9 mouse cellular contexts compared by ENCODE assay signal in the genomic region with DNA sequence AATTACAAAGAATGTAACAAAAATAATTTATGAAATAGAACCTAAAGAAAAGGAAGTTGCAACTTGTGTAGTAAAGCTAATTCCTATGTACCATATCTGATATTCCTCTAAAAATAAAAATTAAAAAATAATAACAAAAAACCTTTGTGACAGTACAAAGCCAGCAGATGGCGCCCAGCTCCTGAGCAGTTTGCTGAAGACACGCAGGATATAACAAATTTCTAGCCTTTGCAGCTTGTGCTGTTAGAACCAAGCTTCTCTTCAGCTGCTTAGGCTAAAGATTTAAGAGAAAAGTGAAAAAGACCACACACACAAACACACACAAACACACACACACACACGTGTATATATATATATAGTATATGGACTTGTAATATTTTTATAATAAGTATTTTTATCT.
A peak's percentile ranks its signal among the peaks of the same experiment; 100 is the strongest.
DNase-seq lines count a peak whose midpoint lies in the region; TF ChIP-seq lines count a peak whose summit lies in the region.
"Had no signal": no experiment of that assay in that cellular context is flagged by ENCODE, and none has a peak within 500 bp of the region (broad histone marks: within the 10 kb centered on the region; RNA-seq: fewer than 3 reads in every experiment).

No protein-coding gene starts in this region.

- TF ChIP-seq EP300 in ES-Bruce4 (IDR thresholded peaks at IDR 0.05; ENCODE audit: insufficient read depth, low read depth, low read length) = no peak

- TF ChIP-seq CTCF in ES-Bruce4 (IDR thresholded peaks at IDR 0.05; ENCODE audit: low read depth, low read length) = peak; percentile 29

- H3K9me3 ChIP-seq in ES-Bruce4 (replicated peaks; ENCODE audit: control insufficient read depth, insufficient read depth, low read length, poor library complexity, severe bottlenecking) = no peaks in the 10 kb centered on the region
- H3K9me3 ChIP-seq: neural tube, embryonic 12.5 days had no signal

- intact Hi-C loops in heart, postnatal 25 days (cut with DNase I) = loop anchor here (5.0 kb wide), 2 partner anchors 832 to 937 kb away; no protein-coding TSS in a partner anchor

- no peak overlapping the region for H3K4me3 ChIP-seq in ES-Bruce4 (ENCODE audit: low read depth, low read length)
- H3K4me3 ChIP-seq: neural tube, embryonic 12.5 days had no signal

- no peaks in the 10 kb centered on the region for H3K36me3 ChIP-seq in ES-Bruce4 (ENCODE audit: control insufficient read depth, insufficient read depth, low read length, poor library complexity, severe bottlenecking)
- H3K36me3 ChIP-seq: neural tube, embryonic 12.5 days had no signal

- H3K4me1 ChIP-seq in ES-Bruce4 (ENCODE audit: control insufficient read depth, insufficient read depth, low read length) = no peaks in the 10 kb centered on the region
- H3K4me1 ChIP-seq: neural tube, embryonic 12.5 days had no signal

- no peaks in the 10 kb centered on the region for H3K27me3 ChIP-seq in ES-Bruce4 (ENCODE audit: control insufficient read depth, insufficient read depth, low read length, poor library complexity, severe bottlenecking)
- H3K27me3 ChIP-seq: neural tube, embryonic 12.5 days had no signal

- TF ChIP-seq POLR2A in ES-Bruce4 (IDR thresholded peaks at IDR 0.05; ENCODE audit: insufficient read depth, low read length) = no peak

- no peak overlapping the region for H3K27ac ChIP-seq in ES-Bruce4 (ENCODE audit: insufficient read depth, low read length)
- H3K27ac ChIP-seq: neural tube, embryonic 12.5 days had no signal

- no peak overlapping the region for H3K9ac ChIP-seq in ES-Bruce4 (ENCODE audit: low read depth, poor library complexity, severe bottlenecking)
- H3K9ac ChIP-seq: neural tube, embryonic 12.5 days had no signal

- peak; percentile 32 for DNase-seq in heart, postnatal 4 days
- no peak for DNase-seq in heart, postnatal 25 days (ENCODE audit: low spot score)
- DNase-seq in cerebellum, postnatal 36 days = peak; percentile 32 to 45
- DNase-seq in layer of hippocampus, adult 11-12 months (ENCODE audit: low spot score) = peak; percentile 44
- DNase-seq in retina, postnatal 1 day = peak; percentile 62
- DNase-seq in MN1 (ENCODE audit: low spot score) = no peak
- no peak for DNase-seq in urinary bladder, postnatal 25 days (ENCODE audit: low spot score)

Comparison
In these comparisons a context has a peak if more than half of its experiments do, and no peak if none do; other contexts are left out.
1. DNase-seq: peak in heart, postnatal 4 days (single experiment), cerebellum, postnatal 36 days (2 of 2), layer of hippocampus, adult 11-12 months (single experiment) and retina, postnatal 1 day (single experiment); none in heart, postnatal 25 days (single experiment), MN1 (single experiment) and urinary bladder, postnatal 25 days (single experiment).